Mouse (Mus musculus) cerebellum, postnatal 25 days (tissue): ENCODE results near the gene Drg1.

ENCODE experiments used
- DNase-seq, 2 experiments: peaks; one replicate each; pipeline ENCODE4 v3.0.0; 2021; ENCODE audit warnings: mixed read lengths in 2 of 2

The Drg1 gene

DNA sequence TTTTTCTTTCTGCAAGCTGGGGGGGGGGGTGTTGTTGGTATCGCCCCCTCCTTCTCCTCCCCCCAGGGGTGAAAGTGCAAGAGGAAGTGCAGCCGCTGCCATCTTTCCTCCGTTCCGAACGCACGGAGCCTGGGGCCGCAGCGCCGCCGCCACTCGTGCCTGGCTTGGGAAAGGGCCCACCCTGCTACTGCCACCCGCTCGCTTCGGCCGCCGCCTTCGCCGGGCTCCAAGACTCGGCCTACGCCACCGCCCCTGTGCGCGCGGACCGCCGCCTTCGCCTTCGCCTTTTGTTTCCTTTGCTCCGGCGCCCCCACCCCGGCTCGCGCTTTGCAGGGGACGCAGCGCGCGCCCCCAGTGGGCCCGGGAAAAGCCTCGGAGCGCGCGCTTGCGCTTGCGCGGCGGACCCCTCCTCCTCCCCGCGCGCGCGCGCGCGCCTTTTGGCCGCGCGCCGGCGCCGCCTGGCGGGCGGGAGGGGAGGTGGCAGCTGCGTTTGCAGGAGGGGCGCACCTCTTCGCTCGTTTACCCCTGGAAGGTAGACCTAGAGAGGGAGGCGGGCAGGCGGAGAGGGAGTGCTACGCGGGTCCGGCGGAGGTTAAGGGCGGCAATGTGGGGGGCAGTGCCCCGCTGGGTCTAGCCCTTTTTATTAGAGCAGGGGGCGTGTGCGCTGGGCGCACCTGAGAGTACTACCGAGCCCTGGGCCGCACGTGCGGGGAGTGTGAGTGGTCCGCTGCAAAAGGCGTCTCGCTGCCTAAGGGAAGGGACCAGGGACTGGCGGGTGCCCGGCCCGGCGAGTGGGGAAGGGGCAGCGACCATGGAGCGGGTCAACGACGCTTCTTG, 23.8 kb upstream of the Drg1 start:
- peak; percentile 90 to 91 for DNase-seq

DNA sequence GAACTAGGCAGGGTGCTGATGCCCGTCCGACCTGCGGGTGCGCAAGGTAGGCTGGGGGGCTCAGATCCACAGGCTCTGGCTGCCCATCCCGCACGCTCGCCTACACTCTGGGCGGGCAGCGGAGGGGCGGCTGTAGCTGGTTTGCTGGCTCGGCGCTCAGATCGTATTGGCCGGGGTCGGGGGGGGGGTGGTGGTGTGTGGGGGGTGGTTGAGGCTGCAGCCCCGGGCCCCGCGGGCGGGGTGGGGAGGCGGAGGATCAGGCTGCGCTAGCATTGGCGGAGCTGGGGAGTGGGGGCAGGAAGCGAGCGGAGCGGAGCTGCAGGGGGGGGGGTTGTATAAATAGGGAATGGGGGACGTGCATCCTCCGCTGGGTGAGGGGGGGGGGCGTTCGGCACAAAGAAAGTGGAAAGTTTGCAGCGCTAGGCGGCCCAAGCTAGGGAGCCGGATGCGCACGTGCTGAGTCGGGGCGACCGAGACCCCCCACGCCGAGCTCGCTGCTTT, 23.1 kb upstream of the Drg1 start:
- DNase-seq, result peak in 1 of 2 experiments; percentile 89

DNA sequence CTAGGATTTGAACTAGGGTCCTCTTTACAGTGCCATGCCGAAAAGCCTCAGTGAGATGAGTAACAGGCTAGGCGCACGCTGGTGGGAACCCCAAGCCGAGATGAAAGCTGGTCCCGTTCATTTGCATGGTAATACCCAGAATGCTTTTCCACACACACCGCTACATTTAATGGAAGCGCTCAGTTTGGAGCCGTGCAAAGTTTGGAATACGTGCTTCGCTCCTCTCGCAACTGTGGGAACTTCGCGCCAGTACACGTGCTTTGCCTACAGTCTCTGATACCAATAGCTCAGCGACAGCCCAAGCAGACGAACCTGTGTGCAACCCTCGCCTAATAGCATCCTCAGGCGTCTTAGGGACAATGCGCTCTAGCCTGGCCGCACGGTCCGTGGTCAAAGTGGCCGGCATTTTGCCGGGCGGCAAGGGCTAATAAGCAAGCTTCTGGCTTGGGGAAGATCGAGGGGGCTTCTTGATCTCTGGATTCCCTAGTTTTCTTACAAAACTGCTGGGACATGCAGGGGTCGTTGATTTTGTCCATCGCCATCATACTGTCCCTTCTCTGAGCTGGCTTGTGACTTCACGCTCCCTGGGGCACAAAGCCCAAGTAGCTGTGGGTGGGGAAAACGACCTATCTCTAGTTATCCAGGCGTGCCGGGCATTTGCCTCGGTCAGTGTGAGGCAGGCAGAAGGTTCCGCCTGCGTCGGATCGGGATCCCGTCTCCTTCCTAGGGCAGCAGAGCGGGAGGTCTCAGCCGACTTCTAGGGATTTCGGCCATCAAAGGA, 22.5 kb upstream of the Drg1 start, which contains the start of gene Patz1:
Gene Patz1 (plus strand): TSS at position 354 of the 781 bp plus-strand sequence.
- peak; percentile 75 to 78 for DNase-seq

DNA sequence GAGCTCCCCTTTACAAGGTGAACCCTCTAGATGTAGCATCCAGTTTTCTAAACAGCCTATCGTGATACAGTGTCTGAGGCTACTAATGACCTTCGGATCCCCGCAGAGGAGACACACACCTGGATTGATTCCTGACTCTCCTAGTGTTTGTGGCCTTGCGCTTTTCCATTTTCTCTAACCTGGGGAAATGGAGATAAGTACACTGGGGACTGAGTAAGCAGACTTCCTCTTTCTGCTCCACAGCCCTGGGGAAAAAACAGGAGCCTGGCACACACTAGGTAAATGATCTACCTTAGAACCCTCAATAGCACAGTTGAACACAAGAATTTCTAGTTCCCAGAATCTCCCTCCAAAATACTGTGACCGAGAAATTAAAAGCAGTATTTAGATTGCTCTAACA, 21.7 kb upstream of the Drg1 start:
- DNase-seq, result no peak

DNA sequence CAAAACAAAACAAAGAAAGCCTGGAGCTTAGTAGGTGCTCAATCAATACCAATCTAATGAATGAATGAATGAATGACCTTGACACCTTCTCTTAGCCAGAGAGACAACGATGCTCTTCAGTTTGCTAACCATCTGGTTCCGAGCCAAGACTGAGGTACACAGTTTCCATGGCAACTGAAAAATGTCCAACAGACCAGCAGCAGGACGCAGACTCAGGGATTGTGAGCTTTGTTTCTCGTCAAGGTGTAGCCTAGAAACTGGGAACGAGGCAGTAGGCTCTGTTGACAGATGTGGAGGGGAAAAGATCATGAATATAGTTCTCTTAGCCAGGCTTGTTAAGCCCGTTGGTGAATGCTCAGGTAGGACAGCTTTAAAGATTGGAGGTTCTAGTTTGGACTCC, 20.9 kb upstream of the Drg1 start:
- DNase-seq, result peak; percentile 61 to 73

DNA sequence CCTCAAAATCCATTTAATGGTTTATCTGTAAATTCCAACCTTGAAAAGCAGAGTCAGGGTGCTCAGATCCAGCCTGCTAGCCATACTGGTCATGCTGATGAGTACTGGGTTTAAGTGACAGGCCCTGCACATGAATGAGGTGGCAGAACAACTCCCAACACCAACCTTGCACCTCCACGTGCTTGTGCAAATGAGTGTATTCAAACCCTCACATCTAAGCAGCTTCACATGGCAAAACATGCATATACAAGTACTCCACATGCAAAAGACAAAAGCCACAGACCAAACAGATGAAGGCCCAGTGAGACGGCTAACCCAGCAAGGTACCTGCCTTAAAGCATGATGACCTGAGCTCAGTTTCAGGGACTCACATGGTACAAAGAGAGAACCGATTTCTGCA, 19.7 kb upstream of the Drg1 start:
- no peak for DNase-seq

DNA sequence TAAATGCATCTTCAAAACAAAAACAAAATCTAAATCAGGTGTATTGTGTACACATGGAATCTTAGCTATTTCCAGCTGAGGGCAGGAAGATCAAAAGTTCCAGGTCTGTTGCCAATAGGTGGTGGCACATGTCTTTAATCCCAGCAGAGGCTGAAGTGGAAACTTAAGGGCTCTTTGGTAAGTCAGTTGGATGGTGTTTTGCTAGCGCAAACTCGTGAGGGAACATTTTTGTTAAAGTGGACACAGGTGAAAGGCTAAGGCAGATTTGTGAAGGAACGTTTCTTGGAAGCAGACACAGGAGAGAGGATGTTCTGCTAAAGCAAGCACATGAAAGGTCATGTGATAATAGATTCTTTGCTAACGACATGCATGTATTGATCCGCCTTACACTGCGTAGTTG, 17.4 kb upstream of the Drg1 start:
- no peak for DNase-seq

DNA sequence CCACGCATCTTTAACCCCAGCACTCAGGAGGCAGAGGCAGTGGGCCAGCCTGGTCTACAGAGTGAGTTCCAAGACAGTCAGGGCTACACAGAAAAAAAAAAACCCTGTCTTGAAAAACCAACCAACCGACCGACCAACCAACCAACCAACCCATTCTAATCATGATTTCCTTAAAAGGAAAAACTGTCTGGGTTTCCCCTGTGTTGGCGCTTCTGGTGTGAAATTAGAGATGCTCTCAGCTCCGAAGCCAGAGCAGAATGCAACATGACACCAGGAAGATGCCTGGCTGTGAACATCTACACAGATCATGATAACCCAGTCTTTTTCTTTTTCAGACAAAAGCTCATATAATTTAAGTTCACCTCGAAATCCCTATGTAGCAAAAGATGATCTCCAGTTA, 16.7 kb upstream of the Drg1 start:
- no peak for DNase-seq

DNA sequence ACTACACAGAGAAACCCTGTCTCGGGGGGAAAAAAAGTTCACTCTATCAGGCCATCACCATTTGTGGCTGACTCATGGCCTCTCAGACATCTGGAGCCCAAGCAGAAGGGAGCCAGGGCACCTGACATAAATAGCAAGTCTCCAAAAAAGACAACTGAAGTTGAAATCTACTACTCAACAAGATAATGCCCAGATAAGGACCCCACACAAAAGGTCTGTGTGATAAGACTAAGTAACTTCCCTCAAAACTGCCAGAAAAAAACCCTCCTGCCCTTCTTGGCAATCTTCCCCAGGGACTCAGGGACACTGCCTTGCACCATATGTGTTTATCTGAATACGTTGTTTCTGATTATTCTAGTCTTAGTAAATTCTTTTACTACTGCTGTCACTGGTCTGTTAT, 13.5 kb upstream of the Drg1 start:
- no peak for DNase-seq

DNA sequence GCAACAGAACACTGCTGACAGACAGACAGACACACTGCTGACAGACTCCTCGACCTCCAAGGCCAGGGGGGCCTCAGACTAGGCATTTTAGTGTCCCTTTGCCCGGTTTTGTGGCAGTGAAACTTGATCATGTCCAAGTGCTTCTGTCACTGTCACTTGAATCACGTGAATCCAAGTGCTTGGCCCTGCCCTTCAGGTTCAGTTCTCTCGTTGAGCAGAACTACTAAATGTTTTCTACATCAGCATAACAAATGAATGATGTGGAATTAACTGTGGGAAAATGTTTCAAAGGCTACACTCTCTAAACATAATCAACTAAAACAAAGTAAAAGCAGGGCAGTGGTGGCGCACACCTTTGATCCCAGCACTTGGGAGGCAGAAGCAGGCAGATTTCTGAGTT, 12.1 kb upstream of the Drg1 start:
- no peak for DNase-seq

DNA sequence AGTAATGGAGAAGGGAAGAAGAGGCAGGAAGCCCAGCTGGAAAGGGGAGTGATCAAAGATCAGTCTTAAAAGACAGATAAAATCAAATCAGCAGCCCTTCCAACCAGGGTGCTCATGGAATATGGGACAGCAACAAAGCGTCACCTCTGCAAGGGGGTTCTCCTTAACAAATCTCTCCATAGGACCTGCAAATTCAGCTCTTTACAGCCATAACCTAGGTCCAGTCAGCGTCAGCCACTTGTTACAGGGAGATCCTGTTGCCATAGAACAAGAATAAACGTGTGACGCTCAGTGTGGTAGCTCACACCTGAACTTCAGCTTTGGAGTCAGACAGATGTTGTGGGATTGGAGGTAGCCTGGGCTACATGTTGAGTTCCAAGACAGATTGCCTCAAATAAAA, 3.0 kb upstream of the Drg1 start:
- DNase-seq, result no peak

DNA sequence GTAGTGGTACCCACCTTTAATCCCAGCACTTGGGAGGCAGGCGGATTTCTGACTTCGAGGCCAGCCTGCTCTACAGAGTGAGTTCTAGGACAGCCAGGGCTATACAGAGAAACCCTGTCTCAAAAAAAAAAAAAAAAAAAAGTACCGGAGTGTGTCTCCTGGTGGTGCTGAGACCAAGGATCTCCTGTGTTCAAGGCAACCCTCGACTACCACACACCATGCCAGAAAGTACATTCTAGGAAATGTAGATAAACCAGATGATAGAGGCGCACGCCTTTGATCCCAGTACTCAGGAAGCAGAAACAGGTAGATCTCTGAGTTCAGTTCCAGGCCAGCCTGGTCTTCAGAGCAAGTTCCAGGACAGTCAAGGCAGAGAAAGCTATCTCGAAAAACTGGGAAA, 918 bp upstream of the Drg1 start:
- DNase-seq, result no peak

DNA sequence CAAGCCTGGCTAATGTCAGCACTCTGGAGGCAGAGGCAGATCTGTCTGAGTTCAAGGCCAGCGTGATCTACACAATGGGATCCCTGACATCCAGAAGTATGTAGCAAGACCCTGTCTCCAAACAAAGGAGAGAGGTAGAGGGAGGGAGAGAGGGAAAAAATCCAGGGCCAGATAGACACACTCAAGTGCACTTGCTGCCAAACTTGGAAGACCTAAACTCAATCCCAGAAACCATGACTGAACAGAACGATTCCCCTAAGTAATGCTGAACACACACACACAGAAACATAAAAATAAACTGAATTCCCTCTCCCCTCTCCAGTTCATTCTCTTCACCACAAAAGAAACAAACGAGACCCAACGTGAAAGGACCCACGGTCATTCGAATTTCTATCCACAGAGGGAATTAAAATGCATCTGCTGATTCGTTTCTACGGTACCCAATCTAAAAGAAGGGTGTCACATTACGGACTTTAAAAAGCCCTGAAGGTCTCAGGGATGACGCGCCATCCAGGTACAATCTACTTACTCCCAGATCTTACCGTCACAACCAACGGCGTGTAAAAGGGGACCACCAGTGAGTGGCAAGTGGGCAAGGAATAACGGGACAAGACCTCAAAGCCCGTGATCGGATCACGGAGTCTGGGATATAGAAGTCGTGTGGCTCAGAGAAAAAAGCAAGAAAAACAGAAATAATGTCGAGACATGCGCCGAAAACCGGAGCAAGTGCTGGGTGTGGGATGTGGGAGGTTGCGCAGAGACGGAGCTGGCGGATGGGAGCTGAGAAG, 730 bp downstream of the Drg1 start:
- no peak for DNase-seq

DNA sequence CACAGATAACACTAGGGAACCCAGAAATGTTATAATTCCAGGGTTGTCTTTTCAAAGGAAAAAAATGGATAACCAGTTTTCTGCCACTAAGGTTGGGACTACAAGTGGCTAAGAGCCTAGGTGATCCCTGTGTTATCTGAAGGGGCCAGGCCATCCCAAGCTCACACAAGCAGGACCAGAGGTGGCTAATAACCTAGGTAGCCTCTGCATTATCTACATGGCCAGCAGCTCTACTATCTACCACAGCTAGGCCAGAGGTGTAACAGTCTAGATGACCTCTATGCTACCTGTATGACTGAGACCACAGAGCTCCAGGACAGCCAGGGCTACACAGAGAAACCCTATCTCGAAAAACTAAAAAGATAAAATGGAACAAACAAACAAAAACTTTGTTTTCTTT, 6.7 kb downstream of the Drg1 start:
- DNase-seq, result no peak

DNA sequence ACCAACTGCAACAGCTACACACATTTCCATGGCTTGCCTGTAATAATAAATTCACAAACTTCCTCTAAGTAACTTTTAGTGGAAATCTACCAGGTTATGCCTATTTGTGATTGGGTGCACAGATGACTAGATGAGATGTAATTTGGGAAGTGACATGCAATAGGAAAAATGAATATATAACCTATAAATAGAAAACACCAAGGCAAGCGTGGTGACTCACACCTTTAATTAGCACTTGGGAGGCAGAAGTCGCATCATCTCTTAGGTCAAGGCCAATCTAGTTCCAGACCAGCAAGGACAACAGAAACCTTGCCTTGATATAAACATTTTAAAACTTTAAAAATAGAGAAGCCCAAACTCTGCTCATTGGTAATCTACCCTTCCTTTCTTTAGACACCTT, 18.8 kb downstream of the Drg1 start:
- DNase-seq, result no peak

DNA sequence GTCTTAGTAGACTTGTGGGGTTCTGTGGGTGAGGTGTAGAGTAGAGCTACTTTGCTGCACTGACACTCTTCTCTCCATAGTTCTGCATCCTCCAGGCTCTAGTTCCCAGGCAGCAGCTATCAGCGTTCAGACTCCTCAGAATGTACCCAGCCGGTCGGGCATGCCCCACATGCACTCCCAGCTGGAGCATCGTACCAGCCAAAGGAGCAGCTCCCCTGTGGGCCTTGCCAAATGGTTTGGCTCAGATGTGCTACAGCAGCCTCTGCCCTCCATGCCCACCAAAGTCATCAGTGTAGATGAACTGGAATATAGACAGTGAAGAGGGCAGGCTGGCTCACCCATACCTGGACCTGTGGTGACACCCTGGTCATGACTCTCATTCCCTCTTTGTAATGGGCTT, 22.4 kb downstream of the Drg1 start:
- DNase-seq, result peak; percentile 38 to 53

DNA sequence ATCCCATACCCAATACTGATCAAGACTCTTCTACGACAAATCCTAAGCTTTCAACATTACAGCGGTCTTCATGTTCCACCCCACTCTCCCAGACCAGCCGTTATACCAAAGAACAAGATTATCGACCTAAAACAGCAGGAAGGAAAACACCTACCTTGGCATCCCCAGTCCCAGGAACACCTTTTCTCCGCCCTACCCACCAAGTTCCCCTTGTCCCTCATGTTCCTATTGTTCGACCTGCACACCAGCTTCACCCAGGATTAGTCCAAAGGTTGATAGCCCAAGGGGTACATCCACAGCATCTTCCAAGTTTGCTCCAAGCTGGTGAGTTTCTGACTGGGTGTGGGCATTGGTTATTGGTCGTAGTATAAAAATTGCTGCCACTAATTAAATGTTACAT, 23.8 kb downstream of the Drg1 start:
- DNase-seq, result no peak

DNA sequence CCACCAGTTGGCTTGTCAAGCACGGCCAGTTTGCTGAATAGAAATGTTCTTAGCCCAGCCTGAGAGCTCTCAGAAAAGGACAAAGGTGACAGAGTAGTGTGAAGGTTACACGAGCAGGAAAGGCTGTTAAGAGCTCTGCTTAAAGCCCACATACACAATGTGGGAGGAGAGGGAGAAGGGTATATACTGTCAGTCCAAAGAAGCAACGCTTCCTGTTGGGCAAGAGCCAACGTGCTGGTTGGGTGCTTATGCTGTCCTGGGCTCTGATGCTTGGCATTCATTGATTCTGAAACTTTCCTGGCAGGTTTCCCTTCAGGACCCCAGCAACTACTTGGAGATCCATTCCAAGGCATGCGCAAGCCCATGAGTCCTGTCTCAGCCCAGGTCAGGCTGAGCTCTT, 30.9 kb downstream of the Drg1 start:
- no peak for DNase-seq

DNA sequence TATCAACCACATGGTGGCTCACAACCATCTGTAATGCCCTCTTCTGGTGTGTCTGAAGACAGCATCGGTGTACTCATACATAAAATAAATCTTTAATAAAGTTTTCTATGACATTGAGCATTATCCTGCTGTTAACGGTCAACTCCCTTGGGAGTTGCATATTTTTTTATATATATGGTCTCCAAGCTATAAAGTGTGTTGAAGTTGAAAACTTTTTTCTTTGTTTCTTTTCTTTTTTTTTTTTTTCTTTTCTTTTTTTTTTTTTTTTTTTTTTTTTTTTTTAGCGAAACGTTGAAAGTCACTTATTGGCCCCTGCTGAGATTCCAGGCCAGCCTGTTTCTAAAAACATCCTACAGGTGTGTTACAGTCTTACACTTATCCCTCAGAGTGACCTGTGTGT, 32.5 kb downstream of the Drg1 start:
- DNase-seq, result no peak

DNA sequence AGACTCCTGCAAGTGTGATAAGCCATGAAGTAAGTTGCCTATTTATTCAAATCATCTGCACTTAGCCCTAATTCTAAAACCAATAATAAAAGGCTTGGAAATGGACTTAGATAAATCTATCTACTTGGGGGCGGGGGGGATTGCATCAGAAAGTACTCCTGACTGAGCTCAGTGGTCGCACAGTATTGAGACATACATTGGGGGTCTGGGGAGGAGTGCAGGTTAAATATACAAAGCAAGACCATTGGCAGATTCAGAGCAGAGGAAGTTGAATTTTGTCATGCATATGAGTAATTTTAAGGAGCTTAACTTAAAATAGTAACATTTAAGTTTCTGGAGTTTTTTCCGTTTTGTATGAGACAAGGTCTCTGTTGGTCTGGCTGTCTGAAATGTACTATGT, 34.0 kb downstream of the Drg1 start:
- DNase-seq, result no peak

DNA sequence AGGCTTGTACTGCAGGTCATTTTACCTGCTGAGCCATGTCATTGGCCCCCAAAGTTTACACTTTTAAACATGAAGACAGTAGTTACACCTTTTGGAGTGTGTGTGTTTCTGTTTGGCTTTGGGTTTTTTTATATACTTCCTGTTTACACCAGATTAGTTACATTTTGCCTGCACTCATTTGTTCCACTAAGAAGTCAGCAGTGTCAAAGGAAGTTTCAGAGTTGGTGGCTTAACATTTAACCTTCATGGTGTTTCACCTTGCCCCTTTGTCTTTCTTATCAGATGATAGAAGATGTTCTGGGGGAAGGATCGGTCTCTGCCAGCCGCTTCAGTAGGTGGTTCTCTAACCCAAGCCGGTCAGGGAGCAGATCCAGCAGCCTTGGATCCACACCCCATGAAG, 39.1 kb downstream of the Drg1 start:
- DNase-seq, result no peak

DNA sequence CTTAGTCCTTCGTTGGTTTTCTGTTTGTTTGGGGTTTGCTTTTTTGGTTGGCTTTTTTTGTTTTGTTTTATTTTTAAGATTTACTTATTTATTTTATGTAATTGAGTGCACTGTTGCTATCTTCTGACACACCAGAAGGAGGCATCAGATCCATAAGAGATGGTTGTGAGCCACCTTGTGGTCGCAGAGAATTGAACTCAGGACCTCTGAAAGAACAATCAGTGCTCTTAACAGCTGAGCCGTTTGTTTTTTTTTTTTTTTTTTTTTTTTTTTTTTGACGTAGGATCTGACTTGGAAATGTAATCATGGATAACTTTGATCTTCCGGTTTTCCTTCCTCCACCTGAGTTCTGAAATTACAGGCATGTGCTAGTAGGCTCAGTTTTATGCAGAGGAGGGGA, 43.1 kb downstream of the Drg1 start:
- DNase-seq, result no peak

DNA sequence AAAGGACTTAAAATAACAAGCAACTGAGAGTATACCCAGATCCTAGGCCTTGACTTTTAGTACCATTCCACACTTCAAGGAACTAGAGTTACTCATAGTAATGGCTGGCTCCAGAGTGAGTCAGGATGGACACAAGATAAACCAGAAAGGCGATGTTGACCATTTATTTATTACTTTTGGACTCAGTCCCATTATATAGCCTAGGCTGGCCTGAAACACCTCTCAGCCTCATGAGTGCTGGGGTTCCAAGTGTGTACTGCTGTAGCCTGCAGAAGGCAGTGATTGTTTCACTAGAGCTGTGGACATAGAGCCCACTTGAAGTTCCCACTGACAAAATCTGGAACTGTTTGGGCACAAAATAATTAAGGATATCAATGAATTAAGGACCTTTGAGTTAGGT, 53.7 kb downstream of the Drg1 start:
- no peak for DNase-seq
